Mouse (Mus musculus) cerebellum, adult 2 months (tissue): ENCODE data around the gene Fbln5.

ENCODE experiments used
- CTCF ChIP-seq: fragments of 200-500 bp; IDR thresholded peaks from 2 replicates; pipeline ENCODE4 v1.5.1; 2011; ENCODE audit warnings: low read depth, mild to moderate bottlenecking, control low read depth, low read length, moderate library complexity, borderline replicate concordance; ENCODE audit not compliant: insufficient read depth
- POLR2A ChIP-seq: fragments of 200-500 bp; IDR thresholded peaks from 2 replicates; pipeline ENCODE4 v1.6.1; 2011; ENCODE audit warnings: low read length, control low read depth, borderline replicate concordance; ENCODE audit not compliant: insufficient read depth

DNA sequence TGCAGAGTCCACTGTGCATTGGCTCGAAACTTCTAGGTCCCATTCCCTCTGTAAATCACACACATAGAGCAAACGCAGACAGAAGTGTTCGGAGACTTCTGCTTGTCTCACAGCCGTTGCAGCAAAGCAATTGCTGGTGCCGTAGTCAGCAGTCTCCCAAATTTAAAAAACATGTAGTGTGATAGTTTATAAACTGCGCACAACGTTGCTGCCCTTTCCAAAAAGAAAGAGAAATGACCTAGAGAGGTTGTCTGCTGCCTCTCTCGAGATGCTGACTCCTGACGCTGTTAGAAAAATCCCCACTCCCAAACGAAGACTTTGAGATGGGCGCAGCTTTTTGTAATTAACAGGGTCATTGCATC lies 628 bp downstream of the Fbln5 start:
- no peak for TF ChIP-seq POLR2A
- no peak for TF ChIP-seq CTCF
